Mouse (Mus musculus): ENCODE results near the gene Tm4sf4.

The Tm4sf4 gene

DNA sequence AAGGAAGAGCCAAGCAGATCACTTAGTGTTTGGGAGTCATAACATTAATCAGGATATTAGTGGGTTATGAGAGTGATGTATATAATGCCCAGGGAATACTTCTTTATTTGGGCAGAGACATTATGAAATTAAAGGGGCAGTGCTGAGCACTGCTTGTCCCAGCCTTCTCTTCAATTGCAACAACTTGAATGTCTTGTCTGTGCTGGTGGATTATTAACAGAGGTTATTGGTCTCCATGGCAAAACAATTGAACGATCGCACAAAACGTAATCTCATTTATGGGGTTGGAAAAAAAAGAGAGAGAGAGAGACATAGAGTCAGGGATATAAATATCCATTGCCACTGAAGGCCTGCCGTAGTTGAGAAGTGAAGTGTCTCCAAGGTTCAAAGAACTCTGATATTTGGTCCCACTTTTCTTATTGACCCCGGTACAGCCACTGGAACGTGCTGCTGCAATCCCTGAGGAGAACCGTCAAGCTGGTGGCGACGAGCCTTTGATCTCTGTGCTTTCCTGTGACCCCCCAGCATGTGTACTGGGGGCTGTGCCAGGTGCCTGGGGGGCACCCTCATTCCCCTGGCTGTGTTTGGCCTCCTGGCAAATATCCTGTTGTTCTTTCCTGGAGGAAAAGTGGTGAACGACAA is at the start of gene Tm4sf4:
Gene Tm4sf4 (plus strand): TSS at position 226 of the 642 bp plus-strand sequence.
- DNase-seq (ENCODE audit: low spot score), result no peak

DNA sequence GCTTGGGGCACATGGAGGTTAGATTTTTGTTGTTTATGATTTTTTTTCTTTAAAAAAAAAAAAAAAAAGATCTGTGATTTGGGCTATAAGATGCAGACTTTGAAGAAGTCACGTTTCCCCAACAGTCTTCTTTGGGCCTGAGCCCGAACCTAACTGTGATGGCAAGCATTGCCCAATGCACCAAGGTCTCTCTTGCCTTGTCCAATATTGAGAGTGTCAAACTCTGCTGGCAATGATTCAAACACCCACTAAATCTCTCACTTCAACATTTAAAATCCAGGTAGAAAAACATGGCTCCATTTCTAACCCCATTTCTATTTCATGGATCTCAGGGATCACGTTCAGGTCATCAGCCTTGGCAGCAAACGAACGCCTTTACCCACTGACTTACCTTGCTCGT is 38.7 kb upstream of the Tm4sf4 start:
- DNase-seq (ENCODE audit: low spot score), result no peak

- DNase-seq (ENCODE audit: low spot score), result no peak
Measured at GRCm38 (mm10) chr3:57386895-57387294, 38.2 kb upstream of the Tm4sf4 start.

DNA sequence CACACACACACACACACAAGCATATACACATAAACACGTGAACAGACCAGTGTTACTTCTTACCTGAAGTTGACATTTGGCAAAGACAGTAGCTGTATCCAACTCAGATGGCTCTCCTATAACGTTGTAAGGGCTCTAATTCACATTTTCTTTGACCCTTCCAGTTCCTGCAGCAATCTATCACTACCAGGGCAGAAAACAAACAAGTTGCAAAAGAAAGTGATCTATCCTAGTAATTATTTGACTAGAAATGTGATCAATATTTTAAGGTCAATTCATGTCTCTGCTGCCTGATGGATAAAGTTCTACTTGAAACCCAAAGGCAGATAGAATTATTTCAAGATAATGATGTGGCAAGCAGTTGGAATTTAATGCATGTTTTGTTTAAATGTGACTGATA is 37.5 kb upstream of the Tm4sf4 start:
- DNase-seq (ENCODE audit: low spot score), result no peak

- DNase-seq (ENCODE audit: low spot score), result no peak
Measured at GRCm38 (mm10) chr3:57411535-57411934, 13.6 kb upstream of the Tm4sf4 start.

- DNase-seq (ENCODE audit: low spot score), result no peak
Measured at GRCm38 (mm10) chr3:57420233-57420632, 4.9 kb upstream of the Tm4sf4 start.

GRCm38 (mm10) chr3:57420660-57421059 is 4.5 kb upstream of the Tm4sf4 start:
- DNase-seq (ENCODE audit: low spot score), result no peak

DNA sequence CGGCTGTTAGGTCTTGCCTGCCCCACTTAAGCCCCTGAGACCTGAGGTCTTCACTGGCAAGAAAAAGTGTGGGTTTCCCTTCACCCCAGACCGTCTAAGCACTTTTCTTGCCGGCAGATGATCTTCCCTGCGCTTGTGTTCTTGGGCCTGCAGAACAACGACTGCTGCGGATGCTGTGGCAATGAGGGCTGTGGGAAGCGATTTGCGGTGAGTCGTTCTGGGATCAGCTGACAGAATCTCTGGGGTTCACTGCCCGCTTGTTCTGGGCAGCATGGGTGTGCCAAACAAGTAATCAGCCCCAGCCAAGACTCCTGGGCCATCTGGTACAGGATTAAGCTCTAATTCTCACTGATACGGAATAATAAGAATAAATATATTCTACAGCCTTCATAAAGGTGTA is 1.2 kb downstream of the Tm4sf4 start:
- DNase-seq (ENCODE audit: low spot score), result no peak

DNA sequence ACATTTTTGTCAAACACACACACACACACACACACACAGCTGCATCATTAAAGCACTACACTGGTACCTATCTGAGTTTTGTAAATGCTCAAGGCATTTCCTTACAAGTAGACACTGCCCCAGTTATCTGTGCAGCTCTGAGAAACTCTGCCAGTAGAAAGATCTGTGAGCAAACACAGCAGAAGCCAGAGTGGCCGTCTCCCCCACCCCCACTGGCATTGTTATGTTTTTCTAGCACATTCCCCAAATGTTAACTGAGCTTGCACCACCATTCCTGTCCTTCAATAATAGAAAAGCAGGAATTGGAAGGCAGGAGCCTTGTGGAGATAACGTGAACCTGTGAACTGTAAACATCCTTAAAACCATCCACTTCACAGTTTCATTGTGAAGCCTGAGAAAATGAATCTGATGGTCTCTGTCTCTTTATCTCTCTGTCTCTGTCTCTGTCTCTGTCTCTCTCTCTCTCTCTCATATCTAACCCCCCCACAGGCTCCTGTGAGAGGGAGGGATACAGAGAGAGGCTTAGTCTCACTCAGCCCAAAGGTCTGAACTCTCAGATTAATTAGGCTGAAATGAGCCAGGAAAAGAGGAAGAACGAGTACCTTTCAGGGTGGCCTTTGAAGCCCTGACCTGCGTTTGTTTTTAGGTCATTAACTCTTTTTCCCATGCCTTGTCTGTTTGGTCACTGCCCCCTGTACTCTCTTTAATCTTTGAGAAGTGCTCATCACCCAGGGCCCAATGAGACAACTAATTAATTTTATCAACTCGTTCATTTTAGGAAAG is 3.8 kb downstream of the Tm4sf4 start:
- no peak for DNase-seq (ENCODE audit: low spot score)

DNA sequence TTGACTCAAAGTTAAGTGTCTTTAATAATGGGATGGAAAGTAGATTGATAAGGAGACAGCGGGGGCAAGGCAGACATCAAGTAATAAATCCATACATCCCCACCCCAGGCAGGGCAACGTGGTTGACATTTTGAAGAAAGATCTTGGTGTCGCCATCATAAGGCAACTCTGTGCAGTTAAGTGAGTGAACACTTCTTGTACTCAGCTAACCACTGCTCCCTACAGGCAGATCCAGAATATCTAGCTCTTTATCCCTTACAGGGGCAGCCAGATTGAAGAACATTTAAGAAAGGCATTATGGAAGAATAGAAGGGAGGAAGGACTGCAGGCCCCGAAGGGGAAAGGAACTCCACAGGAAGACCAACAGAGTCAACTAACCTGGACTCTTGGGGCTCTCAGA is 4.4 kb downstream of the Tm4sf4 start:
- no peak for DNase-seq (ENCODE audit: low spot score)

- DNase-seq (ENCODE audit: low spot score), result no peak
Measured at GRCm38 (mm10) chr3:57431706-57432105, 6.6 kb downstream of the Tm4sf4 start.

GRCm38 (mm10) chr3:57435364-57435763 is 10.2 kb downstream of the Tm4sf4 start:
- no peak for DNase-seq (ENCODE audit: low spot score)

DNA sequence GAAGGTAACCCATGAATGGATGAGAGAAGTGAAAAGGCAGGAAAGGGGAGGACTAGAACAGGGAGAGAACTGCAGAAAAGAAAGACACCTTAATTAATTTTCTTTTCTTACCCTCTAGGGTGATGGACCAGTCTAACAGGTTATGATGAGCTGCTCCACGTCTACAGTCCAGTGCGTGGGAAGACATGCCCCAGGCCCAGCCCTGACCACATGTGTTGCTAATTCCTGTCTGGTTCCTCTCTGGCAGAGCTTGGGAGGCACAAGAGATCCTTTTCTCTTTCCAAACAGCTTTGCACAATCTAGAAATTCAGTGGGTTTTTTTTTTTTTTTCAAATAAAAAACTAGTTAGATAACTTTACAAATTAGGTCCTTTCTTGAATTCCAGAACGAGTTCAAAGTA is 15.8 kb downstream of the Tm4sf4 start:
- no peak for DNase-seq (ENCODE audit: low spot score)

DNA sequence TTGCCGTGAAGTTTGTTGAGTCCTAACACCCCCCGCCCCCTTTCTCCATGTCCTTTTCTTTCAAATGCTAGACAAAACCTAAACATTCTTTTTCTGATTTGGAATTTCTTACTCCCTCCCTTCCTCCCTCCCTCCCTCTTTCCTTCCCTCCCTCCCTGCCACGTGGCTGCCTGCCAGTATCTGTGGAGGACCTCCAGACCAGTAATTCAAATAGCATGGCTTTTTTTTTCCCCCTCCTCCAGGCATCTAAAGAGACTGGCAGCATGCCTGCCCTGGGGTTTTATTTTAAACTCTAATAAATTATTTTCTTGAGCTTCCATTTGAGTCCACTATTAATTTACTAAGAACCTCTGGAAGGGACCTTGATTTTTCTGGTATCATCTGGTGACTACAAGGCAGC is 20.6 kb downstream of the Tm4sf4 start:
- DNase-seq (ENCODE audit: low spot score), result no peak

GRCm38 (mm10) chr3:57447889-57448288 is 22.8 kb downstream of the Tm4sf4 start:
- no peak for DNase-seq (ENCODE audit: low spot score)

DNA sequence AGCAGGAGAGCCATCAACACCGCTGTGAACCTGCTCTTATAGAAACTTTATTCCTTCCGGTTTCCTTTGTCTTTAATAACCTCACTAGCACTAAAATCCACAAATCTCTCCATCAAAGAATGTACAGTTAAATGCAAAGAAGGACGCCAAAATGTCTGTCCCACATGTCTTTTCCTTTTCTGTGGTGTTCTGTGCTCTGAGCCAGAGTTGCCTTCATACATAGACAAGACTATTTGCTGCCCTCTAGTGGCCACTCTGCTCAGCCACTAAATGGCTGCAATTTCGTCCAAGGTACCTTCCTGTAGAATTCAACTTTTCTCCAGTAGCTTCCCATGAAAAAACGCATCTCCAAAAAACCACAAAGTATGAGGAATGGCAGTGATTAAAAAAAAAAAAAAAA is 23.3 kb downstream of the Tm4sf4 start:
- DNase-seq (ENCODE audit: low spot score), result no peak

DNA sequence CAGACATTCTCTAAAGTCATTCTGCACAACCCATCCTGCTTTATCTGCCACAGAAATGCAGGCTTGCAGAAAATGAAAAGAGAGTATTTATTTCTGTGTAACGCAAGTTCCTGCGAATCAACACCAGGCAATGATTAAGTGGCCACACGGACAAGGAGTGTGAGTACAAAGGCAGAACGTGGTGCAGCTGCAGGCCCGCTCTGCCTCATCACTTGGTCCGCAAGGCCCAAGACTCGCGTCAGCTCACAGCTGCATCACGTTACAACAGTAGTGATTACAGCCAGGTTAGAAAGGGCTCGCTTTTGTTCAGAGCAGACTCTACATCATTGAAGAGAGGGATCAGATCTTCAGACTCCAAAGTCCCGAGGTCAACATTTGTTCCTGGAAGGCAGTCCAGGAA is 33.5 kb downstream of the Tm4sf4 start:
- DNase-seq (ENCODE audit: low spot score), result no peak

DNA sequence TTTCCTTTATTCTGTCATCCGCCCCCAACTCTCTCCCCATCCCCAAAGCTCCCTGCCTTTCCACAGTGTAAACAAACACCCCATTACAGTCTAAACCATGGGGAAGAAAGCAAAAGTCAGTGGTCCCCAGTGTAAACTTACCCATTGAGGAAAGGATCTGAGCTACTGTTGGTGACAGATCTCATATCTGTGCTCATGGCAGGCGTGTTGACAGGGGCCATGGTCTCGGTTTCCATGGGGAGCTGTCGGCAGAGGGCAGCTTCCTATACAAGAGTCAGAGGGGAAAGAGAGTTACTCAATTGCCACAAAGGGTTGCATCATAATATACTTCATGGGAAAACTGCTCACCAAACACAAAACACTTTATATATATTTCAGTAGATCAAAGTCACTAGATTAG is 38.2 kb downstream of the Tm4sf4 start:
- no peak for DNase-seq (ENCODE audit: low spot score)

GRCm38 (mm10) chr3:57466289-57466688 is 41.2 kb downstream of the Tm4sf4 start:
- no peak for DNase-seq (ENCODE audit: low spot score)

DNA sequence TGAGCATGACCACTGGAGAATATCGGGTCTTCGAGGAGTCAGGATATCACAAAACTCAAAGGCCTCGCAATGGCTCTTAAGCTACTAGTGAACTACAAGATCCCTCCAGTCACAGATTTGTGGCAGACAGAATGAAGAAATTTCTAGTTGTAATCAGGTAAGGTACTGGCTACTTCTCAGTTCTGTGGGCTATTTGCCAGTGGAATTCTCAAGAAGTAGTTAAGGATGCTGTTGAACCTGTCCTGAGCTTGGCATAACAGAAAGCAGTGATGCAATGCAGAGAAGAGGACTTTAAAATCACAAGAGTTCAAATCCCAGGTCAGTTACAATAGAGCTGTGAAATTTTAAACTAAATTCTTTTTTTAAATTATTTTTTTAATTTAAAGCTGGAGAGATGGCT is 44.2 kb downstream of the Tm4sf4 start:
- no peak for DNase-seq (ENCODE audit: low spot score)

DNA sequence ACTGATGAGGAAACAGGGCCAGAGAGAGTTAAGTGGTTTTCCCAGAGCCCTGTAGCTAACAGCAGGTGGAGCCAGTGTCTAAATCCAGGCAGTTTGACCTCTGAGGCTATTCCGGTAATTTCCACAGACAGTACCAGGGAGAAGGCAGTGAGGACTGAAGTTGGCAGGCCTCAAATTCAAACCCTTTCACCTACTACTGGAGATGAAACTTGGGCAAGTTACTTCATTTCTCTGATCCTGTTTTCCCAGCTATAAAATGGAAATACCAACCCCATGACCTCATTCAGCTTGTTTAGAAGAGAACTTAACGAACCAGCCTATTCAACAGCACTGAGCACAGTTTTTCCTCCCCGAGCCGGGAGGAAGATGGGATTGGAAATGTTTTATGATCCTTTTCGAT is 45.2 kb downstream of the Tm4sf4 start:
- DNase-seq (ENCODE audit: low spot score), result no peak

- no peak for DNase-seq (ENCODE audit: low spot score)
Measured at GRCm38 (mm10) chr3:57470981-57471601, 46.0 kb downstream of the Tm4sf4 start.

DNA sequence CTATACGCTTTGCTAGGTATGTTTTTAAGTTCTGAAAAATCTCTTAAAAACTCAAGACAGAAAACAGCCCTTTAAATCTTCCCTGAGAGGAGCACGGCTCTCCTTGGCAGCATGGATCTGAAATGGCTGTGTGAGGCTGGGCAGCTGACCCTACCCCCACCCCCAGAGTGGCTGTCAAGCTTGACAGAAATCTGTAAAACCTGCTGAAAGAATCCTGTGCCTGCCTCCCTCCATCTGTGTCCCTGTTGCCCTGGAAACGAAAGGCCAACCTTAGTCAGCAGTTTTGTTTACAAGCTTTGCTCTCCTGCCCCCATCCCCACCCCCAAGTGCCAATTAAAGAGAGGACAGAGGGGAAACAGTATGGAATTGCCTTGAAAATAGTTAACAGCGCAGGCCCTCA is 47.3 kb downstream of the Tm4sf4 start:
- DNase-seq (ENCODE audit: low spot score), result no peak

All from spleen, adult 12 weeks (tissue).